Mouse (Mus musculus) limb, embryonic 14.5 days (tissue): ENCODE results near the gene Pdgfra. TPM values are rescaled to one million over a fixed set of nuclear protein-coding genes. Genes with fewer than 3 reads are reported as not detected.

ENCODE experiments used
- ATAC-seq: fragments of 200-750 bp; cut with Nextera tagmentation; 2 replicates; pipeline ENCODE4 v1.8.0; 2017; ENCODE audit warnings: low read depth, moderate number of reproducible peaks, moderate TSS enrichment; ENCODE audit not compliant: low FRiP score
- DNase-seq: peaks from one replicate; pipeline ENCODE4 v3.0.0-alpha.2; 2015; ENCODE audit warnings: low spot score
- H3K27ac ChIP-seq: fragments of 300-500 bp; sonication (generic); replicated peaks from 2 replicates; pipeline ENCODE4 v1.5.1; 2014; ENCODE audit warnings: low read depth, mild to moderate bottlenecking, low read length, moderate library complexity, mixed read lengths
- H3K27me3 ChIP-seq: fragments of 300-500 bp; sonication (generic); 2 replicates; pipeline ENCODE4 v1.6.1; 2014; ENCODE audit warnings: low read length, mixed read lengths; ENCODE audit not compliant: control insufficient read depth, insufficient read depth
- H3K36me3 ChIP-seq: fragments of 300-500 bp; sonication (generic); 2 replicates; pipeline ENCODE4 v1.6.1; 2014; ENCODE audit warnings: mild to moderate bottlenecking, low read length, moderate library complexity, mixed read lengths; ENCODE audit not compliant: control insufficient read depth, insufficient read depth
- H3K4me1 ChIP-seq: fragments of 300-500 bp; sonication (generic); 2 replicates; pipeline ENCODE4 v1.6.1; 2014; ENCODE audit warnings: antibody characterized with exemption, low read length, mixed read lengths; ENCODE audit not compliant: control insufficient read depth, insufficient read depth
- H3K4me2 ChIP-seq: fragments of 300-500 bp; sonication (generic); replicated peaks from 2 replicates; pipeline ENCODE4 v1.6.1; 2014; ENCODE audit warnings: low read depth, mild to moderate bottlenecking, low read length, moderate library complexity; ENCODE audit not compliant: severe bottlenecking
- H3K4me3 ChIP-seq: fragments of 300-500 bp; sonication (generic); replicated peaks from 2 replicates; pipeline ENCODE4 v1.5.1; 2014; ENCODE audit warnings: low read length
- H3K9ac ChIP-seq: fragments of 300-500 bp; sonication (generic); 2 replicates; pipeline ENCODE4 v1.6.1; 2014; ENCODE audit warnings: mild to moderate bottlenecking, low read depth, low read length, moderate library complexity; ENCODE audit not compliant: severe bottlenecking
- H3K9me3 ChIP-seq: fragments of 300-500 bp; sonication (generic); 2 replicates; pipeline ENCODE4 v1.6.1; 2016; ENCODE audit warnings: low read length; ENCODE audit not compliant: control insufficient read depth
- POLR2A ChIP-seq: fragments of 200-500 bp; IDR thresholded peaks from 2 replicates; pipeline ENCODE4 v1.8.0; 2012; ENCODE audit warnings: inconsistent platforms, mild to moderate bottlenecking, moderate library complexity, borderline replicate concordance; ENCODE audit not compliant: insufficient read depth, insufficient read length; ENCODE audit errors: extremely low read depth
- WGBS: fragments of 180-500 bp; shearing (Covaris S2); extraction: QIAGEN DNeasy Blood & Tissue Kit; methylation state at CpG from one replicate; pipeline ENCODE4 v1.1.7; 2014; 5-methylcytosine and 5-hydroxymethylcytosine counted together
- polyA plus RNA-seq, 2 experiments: library from polyadenylated mRNA; depleted of rRNA in 1 of 2; stranded (reverse) in 1 of 2; unstranded in 1 of 2; fragments of >200 nt; fragmentation: Nextera tagmentation in 1 of 2; extraction: Ambion mirVana in 1 of 2; gene quantifications; 2 replicates each; pipeline versions ENCODE4 v1.2.1 to v1.2.3; 2012 to 2014

Gene Pdgfra
- polyA plus RNA-seq, 2 experiments: 115 to 122 TPM

DNA sequence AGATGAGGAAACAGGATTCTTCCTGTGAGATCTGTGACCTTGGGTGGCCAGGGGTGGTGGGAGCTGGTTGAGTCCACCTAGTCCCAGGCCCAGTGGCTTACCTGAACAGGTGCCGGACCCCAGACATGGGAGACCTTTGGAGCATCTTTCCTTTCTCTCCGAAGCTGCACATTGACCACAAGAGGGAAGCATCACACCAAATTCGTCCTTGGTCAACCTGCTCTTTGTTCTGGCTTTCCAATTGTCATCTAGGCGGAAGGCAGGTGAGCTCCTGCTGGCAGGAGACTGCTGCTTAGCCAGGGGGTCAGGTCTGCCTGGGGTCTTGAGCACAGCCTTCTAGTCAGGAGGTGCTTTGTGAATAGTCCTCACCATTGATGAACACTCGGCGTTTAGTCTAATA lies 62.4 kb downstream of the Pdgfra start:
- Histone ChIP-seq H3K4me1 (no peaks in the 10 kb centered on the region), H3K4me3 (no peak overlapping the region), H3K9me3 (no peaks in the 10 kb centered on the region), H3K9ac (no peak overlapping the region), H3K4me2 (no peak overlapping the region), H3K36me3 (no peaks in the 10 kb centered on the region), H3K27ac (no peak overlapping the region), H3K27me3 (no peaks in the 10 kb centered on the region)
- TF ChIP-seq POLR2A: no peak
- ATAC-seq (no peak), DNase-seq (peak; percentile 40)
- 57% methylated on average over 6 of the region's 6 CpGs for WGBS

DNA sequence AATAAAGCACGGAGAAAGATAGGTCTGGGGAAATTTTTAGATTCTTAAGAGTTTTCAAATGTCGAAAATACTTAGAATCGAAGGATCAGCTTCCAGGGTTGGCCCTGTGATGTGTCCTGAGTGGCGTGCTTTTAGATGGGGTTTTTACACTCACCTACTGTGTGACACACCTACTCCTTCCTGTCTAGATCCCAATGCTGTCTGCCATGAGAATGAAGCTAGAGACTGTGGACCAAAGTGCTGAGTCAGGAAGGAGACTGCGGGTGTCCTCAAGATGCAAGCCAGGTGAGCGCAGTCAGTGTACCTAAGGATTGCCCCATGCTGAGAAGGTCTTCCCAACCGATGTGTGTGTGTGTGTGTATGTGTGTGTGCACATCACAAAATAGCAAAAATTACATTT lies 62.8 kb downstream of the Pdgfra start:
- no peak for ATAC-seq
- Histone ChIP-seq H3K27me3 (no peaks in the 10 kb centered on the region), H3K4me1 (no peaks in the 10 kb centered on the region), H3K36me3 (no peaks in the 10 kb centered on the region), H3K9me3 (no peaks in the 10 kb centered on the region), H3K4me3 (no peak overlapping the region), H3K9ac (no peak overlapping the region), H3K27ac (no peak overlapping the region), H3K4me2 (no peak overlapping the region)
- no peak for TF ChIP-seq POLR2A
- 82% methylated on average over 7 of the region's 7 CpGs for WGBS
- DNase-seq: no peak

- Histone ChIP-seq H3K9ac (no peak overlapping the region), H3K27me3 (no peaks in the 10 kb centered on the region), H3K36me3 (no peaks in the 10 kb centered on the region), H3K9me3 (no peaks in the 10 kb centered on the region), H3K4me3 (no peak overlapping the region), H3K27ac (no peak overlapping the region), H3K4me2 (no peak overlapping the region), H3K4me1 (no peaks in the 10 kb centered on the region)
- ATAC-seq: no peak
- 50% methylated on average over 7 of the region's 7 CpGs for WGBS
- TF ChIP-seq POLR2A: no peak
- DNase-seq: no peak
Observed at GRCm38 (mm10) chr5:75215678-75216256, 63.7 kb downstream of the Pdgfra start.

DNA sequence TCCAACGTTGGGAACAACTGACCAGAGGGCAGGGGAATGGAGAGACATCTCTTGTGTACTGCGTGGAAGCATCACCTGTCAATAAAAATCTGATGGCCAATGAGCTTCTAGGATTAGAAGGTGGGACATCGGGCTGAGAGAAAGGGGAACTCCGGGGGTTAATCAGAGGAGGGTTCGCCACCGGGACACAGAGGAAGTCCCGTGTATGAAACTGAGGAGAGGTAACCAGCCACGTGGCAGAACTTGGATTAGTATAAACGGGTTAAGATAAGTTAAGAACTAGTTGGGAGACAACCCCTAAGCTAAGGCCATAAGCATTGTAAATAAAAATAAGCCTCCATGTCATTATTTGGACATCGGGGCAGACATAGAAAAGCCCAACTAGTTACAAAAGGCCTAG lies 69.5 kb downstream of the Pdgfra start:
- Histone ChIP-seq H3K9me3 (no peaks in the 10 kb centered on the region), H3K4me2 (no peak overlapping the region), H3K4me1 (no peaks in the 10 kb centered on the region), H3K4me3 (no peak overlapping the region), H3K27ac (no peak overlapping the region), H3K27me3 (no peaks in the 10 kb centered on the region), H3K9ac (no peak overlapping the region), H3K36me3 (no peaks in the 10 kb centered on the region)
- DNase-seq: no peak
- 80% methylated on average over 10 of the region's 10 CpGs for WGBS
- TF ChIP-seq POLR2A: no peak
- ATAC-seq: no peak

GRCm38 (mm10) chr5:75222491-75223265 lies 70.6 kb downstream of the Pdgfra start:
- H3K36me3 ChIP-seq: no peaks in the 10 kb centered on the region
- H3K27me3 ChIP-seq: no peaks in the 10 kb centered on the region
- DNase-seq (no peak), ATAC-seq (no peak)
- no peak overlapping the region for H3K4me3 ChIP-seq
- H3K27ac ChIP-seq: no peak overlapping the region
- 70% methylated on average over 10 of the region's 10 CpGs for WGBS
- no peak overlapping the region for H3K9ac ChIP-seq
- no peak for TF ChIP-seq POLR2A
- no peaks in the 10 kb centered on the region for H3K4me1 ChIP-seq
- no peaks in the 10 kb centered on the region for H3K9me3 ChIP-seq
- H3K4me2 ChIP-seq: no peak overlapping the region
